Mouse (Mus musculus) left cerebral cortex, adult 6 months (tissue): ENCODE results near the gene Caprin1. TPM values are rescaled to one million over a fixed set of nuclear protein-coding genes. Genes with fewer than 3 reads are reported as not detected.

ENCODE experiments used
- long read RNA-seq, 2 experiments: library from polyadenylated mRNA; unstranded; transcript quantifications; one replicate each; pipeline ENCODE4 v2.0.0; 2019 to 2020
- polyA plus RNA-seq: library from polyadenylated mRNA; unstranded; fragments of <200 nt; fragmentation: Nextera tagmentation; gene quantifications from 2 replicates; pipeline ENCODE4 v1.2.3, GENCODE M21; 2021

The Caprin1 gene
- polyA plus RNA-seq: 80.1 and 82.6 TPM in 2 replicates
- long read RNA-seq, experiment 1, full-length matches to known transcripts: 291 of 586 reads
- long read RNA-seq, experiment 1, partial matches to known transcripts: 252 of 586 reads
- long read RNA-seq, experiment 1, other reads (novel, unspliced or antisense): 43 of 586 reads
- long read RNA-seq, experiment 2, full-length matches to known transcripts: 27 of 121 reads
- long read RNA-seq, experiment 2, partial matches to known transcripts: 46 of 121 reads
- long read RNA-seq, experiment 2, other reads (novel, unspliced or antisense): 48 of 121 reads

DNA sequence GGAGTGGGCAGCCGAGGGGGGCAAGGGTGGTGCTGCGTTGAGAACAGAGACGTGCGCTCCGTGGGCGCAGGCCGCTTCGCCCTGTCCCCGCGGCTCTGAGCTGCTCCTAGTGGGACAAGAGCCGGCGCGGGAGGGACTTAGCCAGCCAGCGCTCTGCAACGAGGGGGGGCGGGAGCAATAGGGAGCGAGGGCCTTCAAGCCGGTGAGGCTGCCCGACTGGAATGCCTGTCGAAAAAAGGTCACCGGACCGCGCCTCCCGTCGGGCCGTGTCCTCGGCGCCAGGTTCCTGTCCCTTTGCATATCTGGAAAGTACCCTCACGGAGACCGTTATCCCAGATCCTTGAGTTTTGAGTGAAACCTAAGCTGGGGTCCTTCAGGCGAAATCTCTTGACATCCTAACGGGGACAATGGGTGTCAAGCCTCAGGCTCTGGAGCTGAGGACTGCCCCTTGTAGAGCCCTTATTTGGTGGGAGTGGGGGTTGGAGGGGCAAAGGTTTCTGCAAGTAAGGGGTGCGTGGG, at the start of gene Caprin1:
TSS of gene Caprin1 (minus strand) at position 159 of the 519 bp plus-strand sequence.

DNA sequence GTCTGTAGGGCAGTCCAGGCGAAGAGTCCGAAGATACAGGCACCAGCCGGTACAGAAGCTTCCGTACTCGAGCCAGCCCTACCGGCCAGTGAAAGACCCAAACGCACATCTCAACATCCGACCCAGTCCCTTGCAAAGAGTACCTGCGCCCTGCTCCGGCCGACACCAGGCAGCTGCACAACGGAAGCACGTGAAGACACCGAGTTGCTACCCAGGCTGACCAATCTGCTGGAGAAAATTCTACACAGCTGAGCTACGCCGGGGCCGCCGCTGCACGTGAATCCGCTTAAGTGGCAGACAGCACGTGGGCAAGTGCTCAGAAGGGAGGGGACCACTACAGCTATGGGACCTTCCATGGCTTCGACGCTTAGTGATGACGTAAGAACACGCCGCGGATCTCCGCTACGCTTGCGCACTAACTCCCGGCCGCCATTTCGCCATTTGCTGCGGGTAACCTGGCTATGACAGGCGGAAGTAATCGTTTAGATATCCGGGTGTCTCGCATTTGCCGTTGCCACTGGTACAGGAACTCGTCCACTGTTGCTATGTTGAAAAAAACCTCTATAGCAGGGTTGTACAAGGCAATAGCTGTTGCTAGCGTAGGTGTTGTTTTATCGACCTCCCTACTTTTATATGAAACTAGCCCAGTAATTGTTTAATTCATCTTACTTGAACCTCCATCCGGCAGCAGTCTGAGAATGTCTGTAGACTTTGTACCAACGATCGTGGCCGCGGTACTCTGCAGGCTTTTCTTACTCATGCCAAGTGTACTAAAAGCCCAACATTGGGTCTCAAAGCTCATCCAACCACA, 36.3 kb downstream of the Caprin1 start, which contains the start of gene Nat10:
TSS of gene Nat10 (minus strand) at position 365 of the 811 bp plus-strand sequence.

Other genes with a start within 250 kb of the Caprin1 start
- gene Abtb2, start 231.3 kb downstream of the Caprin1 start, polyA plus RNA-seq: 3.3 and 3.8 TPM in 2 replicates
- 4.3 and 5.1 TPM in 2 replicates for gene Nat10, start 36.4 kb downstream of the Caprin1 start, polyA plus RNA-seq
- 15.2 and 22.1 TPM in 2 replicates for gene Lmo2, start 160.3 kb upstream of the Caprin1 start, polyA plus RNA-seq
- gene Fbxo3, start 230.1 kb upstream of the Caprin1 start, polyA plus RNA-seq: 33.4 and 45.1 TPM in 2 replicates
- 0.22 and 0.70 TPM in 2 replicates for gene 4931422A03Rik, start 230.7 kb upstream of the Caprin1 start, polyA plus RNA-seq